Mouse (Mus musculus) adrenal gland, adult 8-10 months (tissue): ENCODE measurements at regions not wholly inside any gene's neighbourhood (a gene's known extent, or its start where the extent isn't known, plus 50 kb on each side); places are given as distances from the start of the nearest gene placed in this dataset.
A peak's percentile ranks its signal among the peaks of the same experiment; 100 is the strongest.
"Not testable (repeated sequence)": the region's sequence is repeated elsewhere in the genome, so short reads cannot be mapped to it uniquely, and the experiment has no call there.

Experiments
- DNase-seq: peaks from one replicate; pipeline ENCODE4 v3.0.0; 2022

- DNase-seq: not testable (repeated sequence)
These were observed 100.0 kb downstream of the Raet1d start for GRCm38 (mm10) chr10:22460386-22460785.

- DNase-seq: not testable (repeated sequence)
These were observed 100.6 kb downstream of the Raet1d start for GRCm38 (mm10) chr10:22460818-22461479.

GRCm38 (mm10) chr10:22461480-22462050 is 101.2 kb downstream of the Raet1d start:
- DNase-seq: not testable (repeated sequence)

GRCm38 (mm10) chr10:22471722-22472330 is 111.5 kb downstream of the Raet1d start:
- DNase-seq: not testable (repeated sequence)

GRCm38 (mm10) chr10:22479860-22480259 is 119.5 kb downstream of the Raet1d start:
- peak; percentile 3 for DNase-seq

GRCm38 (mm10) chr10:22487071-22487470 is 126.7 kb downstream of the Raet1d start:
- not testable (repeated sequence) for DNase-seq

- DNase-seq: not testable (repeated sequence)
These were observed 131.5 kb downstream of the Raet1d start for GRCm38 (mm10) chr10:22491806-22492347.

- DNase-seq: no peak
These were observed 135.7 kb downstream of the Raet1d start for GRCm38 (mm10) chr10:22495975-22496496.
